Mouse (Mus musculus): ENCODE results near the gene Ppp3ca. TPM values are rescaled to one million over a fixed set of nuclear protein-coding genes. Genes with fewer than 3 reads are reported as not detected.

The Ppp3ca gene
- polyA plus RNA-seq, 1 experiment from 2014 or later, result 85.6 TPM

DNA sequence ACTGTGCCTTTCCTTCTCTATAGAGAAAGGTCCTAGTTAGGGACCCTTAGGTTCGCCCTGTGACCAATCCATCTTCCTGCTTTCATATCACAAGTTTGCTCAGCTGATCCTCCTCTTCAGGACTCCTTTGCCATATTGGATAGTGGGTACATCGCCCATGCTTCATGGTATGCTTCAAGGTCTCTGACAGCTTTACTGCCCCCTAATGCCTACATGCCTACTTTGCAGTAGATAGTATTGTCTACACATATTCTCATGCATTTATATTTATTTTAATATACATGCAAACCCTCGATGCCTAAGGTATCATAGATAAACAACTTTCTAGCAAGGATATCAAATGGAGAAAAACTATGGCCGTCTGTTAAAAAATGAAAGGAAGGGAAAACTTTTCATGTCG, 193.2 kb downstream of the Ppp3ca start:
- Histone ChIP-seq H3K4me2 (no peak overlapping the region), H3K27ac (ENCODE audit: poor library complexity, severe bottlenecking) (no peak overlapping the region), H3K9ac (no peak overlapping the region), H3K9me3 (replicated peaks) (no peaks in the 10 kb centered on the region), H3K4me3 (no peak overlapping the region), H3K36me3 (no peaks in the 10 kb centered on the region), H3K4me1 (replicated peaks) (peaks cover 3% of the 10 kb centered on the region), H3K27me3 (replicated peaks) (no peaks in the 10 kb centered on the region)
- no peak for ATAC-seq (ENCODE audit: insufficient number of reproducible peaks, low FRiP score)
- 84% methylated on average over 5 of the region's 5 CpGs for WGBS

DNA sequence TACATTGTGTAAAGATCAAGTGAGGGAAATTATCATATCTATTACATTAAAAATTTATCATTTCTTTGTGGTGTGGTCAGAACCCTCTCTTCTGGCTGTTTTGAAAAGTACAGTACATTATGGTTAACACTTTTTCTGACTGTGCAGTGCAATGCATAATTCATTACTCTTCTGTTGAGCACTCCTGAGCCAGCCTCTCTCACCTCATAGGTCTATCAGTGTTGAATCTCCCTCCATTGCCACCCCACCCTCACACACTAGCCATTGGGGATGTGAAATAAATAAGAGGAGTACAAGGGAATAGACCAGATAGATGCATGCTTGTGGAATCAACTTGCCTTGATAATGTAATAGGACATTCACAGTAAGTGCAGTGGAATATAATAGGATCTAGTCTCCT, 194.4 kb downstream of the Ppp3ca start:
- Histone ChIP-seq H3K4me3 (no peak overlapping the region), H3K27me3 (replicated peaks) (no peaks in the 10 kb centered on the region), H3K9ac (no peak overlapping the region), H3K4me1 (replicated peaks) (peaks cover 3% of the 10 kb centered on the region), H3K4me2 (no peak overlapping the region), H3K27ac (ENCODE audit: poor library complexity, severe bottlenecking) (no peak overlapping the region), H3K9me3 (replicated peaks) (no peaks in the 10 kb centered on the region), H3K36me3 (no peaks in the 10 kb centered on the region)
- ATAC-seq (ENCODE audit: insufficient number of reproducible peaks, low FRiP score), result no peak

DNA sequence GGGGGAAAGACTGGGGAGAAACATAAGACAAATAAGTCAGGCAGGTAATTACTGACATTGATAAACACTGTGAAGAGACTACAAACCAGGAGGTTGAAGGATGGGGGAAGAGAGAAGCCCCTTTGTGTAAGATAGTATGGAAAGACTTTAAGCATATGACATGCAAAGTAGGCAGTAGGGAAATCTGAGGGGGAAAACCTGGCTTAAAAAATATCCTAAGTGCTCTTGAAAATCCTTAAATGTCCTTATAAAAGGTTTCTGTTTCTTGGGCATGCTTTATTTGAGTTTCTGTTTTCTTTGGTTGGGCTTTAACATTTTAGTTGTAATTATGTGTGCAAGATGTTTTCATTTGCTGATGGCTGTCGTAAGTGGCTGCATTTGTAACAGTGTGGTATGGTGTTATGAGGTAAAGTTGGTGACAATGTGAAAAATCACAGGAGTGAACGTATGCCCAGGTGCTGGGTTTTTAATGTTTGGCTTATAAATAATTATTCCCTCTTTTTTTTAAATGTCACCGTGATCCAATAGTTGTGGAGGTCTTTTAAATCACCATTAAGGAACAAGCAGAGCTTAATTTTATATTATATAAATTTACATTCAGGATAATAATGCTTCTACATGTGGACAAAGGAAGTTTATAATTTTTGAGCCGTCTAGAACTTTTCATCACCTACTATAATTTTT, 195.4 kb downstream of the Ppp3ca start:
- Histone ChIP-seq H3K27me3 (replicated peaks) (no peaks in the 10 kb centered on the region), H3K9ac (no peak overlapping the region), H3K4me2 (no peak overlapping the region), H3K27ac (ENCODE audit: poor library complexity, severe bottlenecking) (no peak overlapping the region), H3K9me3 (replicated peaks) (no peaks in the 10 kb centered on the region), H3K4me1 (replicated peaks) (no peaks in the 10 kb centered on the region), H3K4me3 (no peak overlapping the region), H3K36me3 (no peaks in the 10 kb centered on the region)
- 82% methylated on average over 4 of the region's 4 CpGs for WGBS
- no peak for ATAC-seq (ENCODE audit: insufficient number of reproducible peaks, low FRiP score)

DNA sequence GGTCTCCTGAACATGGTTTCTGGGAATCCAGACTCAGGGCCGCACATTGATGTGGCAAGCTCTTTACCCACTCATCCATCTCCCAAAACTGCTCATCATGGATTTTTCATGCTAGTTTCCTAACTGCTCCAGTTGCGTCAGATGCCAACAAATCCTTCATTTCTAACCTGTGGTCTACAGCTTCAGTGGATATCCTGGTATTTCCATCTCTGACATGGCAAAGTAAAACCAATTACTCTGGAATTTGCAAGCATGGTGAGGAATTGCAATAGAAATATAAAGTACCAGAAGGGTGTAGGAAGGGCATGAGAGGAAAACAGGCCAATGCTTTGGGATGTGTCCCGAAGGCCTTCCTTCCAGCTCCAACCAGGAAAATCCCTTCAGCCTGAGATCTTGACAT, 196.2 kb downstream of the Ppp3ca start:
- WGBS, result 84% methylated on average over 3 of the region's 3 CpGs
- Histone ChIP-seq H3K9ac (no peak overlapping the region), H3K27me3 (replicated peaks) (no peaks in the 10 kb centered on the region), H3K36me3 (no peaks in the 10 kb centered on the region), H3K27ac (ENCODE audit: poor library complexity, severe bottlenecking) (no peak overlapping the region), H3K4me1 (replicated peaks) (peaks cover 6% of the 10 kb centered on the region), H3K4me2 (no peak overlapping the region), H3K9me3 (replicated peaks) (no peaks in the 10 kb centered on the region), H3K4me3 (no peak overlapping the region)
- ATAC-seq (ENCODE audit: insufficient number of reproducible peaks, low FRiP score), result no peak

DNA sequence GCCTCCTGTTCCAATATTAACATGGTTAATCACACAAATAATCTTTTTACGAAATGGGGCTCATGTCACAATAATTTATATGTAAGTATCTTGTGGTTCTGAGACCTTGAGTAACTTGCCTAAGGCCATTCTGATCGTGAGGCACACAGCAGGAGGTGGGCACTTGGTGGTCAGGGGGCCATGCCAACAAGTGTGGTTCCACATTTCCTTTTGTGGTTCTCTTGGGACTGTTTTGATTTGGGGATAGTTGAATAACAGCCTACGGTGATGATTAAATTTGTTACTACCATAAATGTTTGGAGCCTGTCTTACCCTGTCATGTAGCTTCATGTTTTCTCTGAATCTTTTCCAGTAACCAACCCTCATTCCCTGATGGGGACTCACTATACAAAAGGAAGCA, 196.6 kb downstream of the Ppp3ca start:
- WGBS, result 84% methylated on average over 3 of the region's 3 CpGs
- ATAC-seq (ENCODE audit: insufficient number of reproducible peaks, low FRiP score), result no peak
- no peak overlapping the region for H3K9ac ChIP-seq
- H3K4me3 ChIP-seq, result no peak overlapping the region
- no peak overlapping the region for H3K27ac ChIP-seq (ENCODE audit: poor library complexity, severe bottlenecking)
- no peaks in the 10 kb centered on the region for H3K9me3 ChIP-seq (replicated peaks)
- H3K27me3 ChIP-seq (replicated peaks), result no peaks in the 10 kb centered on the region
- H3K4me2 ChIP-seq, result no peak overlapping the region
- peaks cover 10% of the 10 kb centered on the region for H3K4me1 ChIP-seq (replicated peaks)
- no peaks in the 10 kb centered on the region for H3K36me3 ChIP-seq

DNA sequence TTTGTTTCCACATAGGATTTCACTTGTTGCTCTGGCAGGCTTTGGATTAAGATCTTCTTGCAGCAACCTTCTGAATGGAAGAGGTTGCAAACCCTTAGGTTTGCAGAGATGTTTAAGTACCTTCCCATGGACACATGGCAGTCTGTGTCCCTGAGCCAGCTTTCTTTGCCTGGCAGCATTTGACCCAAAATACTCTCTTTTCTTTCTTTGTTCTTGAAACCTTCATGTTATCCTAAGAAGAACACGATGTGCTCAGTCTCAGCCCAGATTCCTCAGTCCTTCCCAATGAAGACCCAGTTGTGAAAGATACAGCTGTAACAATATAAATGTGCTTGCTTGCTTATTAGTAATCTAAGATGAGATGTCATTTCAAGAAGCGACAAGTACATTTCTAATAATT, 197.4 kb downstream of the Ppp3ca start:
- Histone ChIP-seq H3K4me1 (replicated peaks) (peaks cover 17% of the 10 kb centered on the region), H3K27me3 (replicated peaks) (no peaks in the 10 kb centered on the region), H3K36me3 (no peaks in the 10 kb centered on the region), H3K9ac (no peak overlapping the region), H3K9me3 (replicated peaks) (no peaks in the 10 kb centered on the region), H3K4me3 (no peak overlapping the region), H3K4me2 (no peak overlapping the region), H3K27ac (ENCODE audit: poor library complexity, severe bottlenecking) (no peak overlapping the region)
- no peak for ATAC-seq (ENCODE audit: insufficient number of reproducible peaks, low FRiP score)
- WGBS, result 89% methylated on average over 2 of the region's 2 CpGs

DNA sequence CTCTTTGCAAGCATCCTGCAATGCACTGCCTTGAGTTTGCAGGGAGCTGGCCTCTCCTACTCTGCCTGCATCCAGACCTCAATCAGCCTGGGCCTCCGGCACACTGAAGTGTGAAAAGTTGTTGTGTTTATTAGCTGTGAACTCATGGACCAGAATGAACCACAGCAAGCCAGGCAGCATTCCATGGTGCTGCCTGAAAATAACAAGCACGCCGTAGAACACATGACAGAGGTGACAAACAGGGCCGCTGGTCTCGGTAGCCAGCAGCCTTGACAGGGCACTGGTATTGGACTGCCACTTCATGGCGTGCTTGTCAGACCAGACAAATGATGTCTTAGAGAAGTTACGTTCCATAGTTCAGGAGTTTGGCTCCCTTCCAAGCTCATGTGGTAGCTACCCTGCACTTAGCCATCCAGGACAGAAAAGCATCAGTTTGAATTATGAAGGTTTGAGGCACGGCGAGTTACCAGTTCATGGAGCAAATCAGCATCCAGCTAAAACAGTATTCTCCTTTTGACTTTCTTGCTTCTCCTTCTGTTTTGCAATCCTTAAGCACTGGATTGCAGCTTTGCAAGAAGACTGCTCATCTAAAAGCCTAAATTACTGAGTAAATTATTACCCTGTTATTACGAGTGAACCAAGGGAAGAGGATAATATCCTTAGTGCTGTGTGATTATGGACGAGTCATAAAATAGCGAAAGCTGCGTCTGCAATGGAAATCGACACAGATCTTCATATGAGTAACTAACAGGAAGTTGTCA, 202.0 kb downstream of the Ppp3ca start:
- H3K9me3 ChIP-seq (replicated peaks), result no peaks in the 10 kb centered on the region
- no peaks in the 10 kb centered on the region for H3K36me3 ChIP-seq
- WGBS, result 56% methylated on average over 14 of the region's 14 CpGs
- no peak overlapping the region for H3K9ac ChIP-seq
- ATAC-seq (ENCODE audit: insufficient number of reproducible peaks, low FRiP score), result peak; percentile 51; the same call in 1 of the 2 replicates
- H3K4me3 ChIP-seq, result no peak overlapping the region
- no peaks in the 10 kb centered on the region for H3K27me3 ChIP-seq (replicated peaks)
- H3K27ac ChIP-seq (ENCODE audit: poor library complexity, severe bottlenecking), result peak overlapping the region; percentile 42; the same call in 1 of the 2 replicates
- peak overlapping the region; percentile 14; the same call in 1 of the 2 replicates for H3K4me2 ChIP-seq
- H3K4me1 ChIP-seq (replicated peaks), result peaks cover 17% of the 10 kb centered on the region

DNA sequence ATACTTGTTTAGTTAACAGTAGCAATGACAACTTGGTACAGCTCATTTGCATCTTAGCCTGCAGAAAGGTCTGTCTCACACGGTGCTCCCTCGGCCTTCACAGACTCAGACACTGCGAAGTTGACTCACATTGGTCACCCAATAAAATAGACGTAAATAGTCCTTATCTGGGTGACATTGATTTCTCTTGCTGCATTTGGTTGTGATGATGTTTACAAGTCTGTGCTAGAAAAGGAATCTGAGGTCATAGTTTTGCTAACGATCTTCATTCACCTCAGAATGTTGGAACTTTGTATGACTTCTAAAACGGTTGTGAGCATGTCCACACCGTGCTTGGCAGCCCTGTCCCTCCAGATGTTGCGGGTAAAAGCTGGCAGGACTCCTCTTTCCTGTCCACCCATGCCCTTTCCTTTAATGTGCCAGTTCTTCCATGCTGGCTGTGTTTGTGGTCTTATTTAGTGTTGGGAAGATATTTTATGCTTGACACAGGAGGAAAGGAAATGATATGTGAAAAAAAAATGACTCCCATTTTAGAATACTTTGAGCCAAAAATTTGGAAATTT, 202.7 kb downstream of the Ppp3ca start:
- no peak for ATAC-seq (ENCODE audit: insufficient number of reproducible peaks, low FRiP score)
- Histone ChIP-seq H3K9me3 (replicated peaks) (no peaks in the 10 kb centered on the region), H3K27me3 (replicated peaks) (no peaks in the 10 kb centered on the region)

DNA sequence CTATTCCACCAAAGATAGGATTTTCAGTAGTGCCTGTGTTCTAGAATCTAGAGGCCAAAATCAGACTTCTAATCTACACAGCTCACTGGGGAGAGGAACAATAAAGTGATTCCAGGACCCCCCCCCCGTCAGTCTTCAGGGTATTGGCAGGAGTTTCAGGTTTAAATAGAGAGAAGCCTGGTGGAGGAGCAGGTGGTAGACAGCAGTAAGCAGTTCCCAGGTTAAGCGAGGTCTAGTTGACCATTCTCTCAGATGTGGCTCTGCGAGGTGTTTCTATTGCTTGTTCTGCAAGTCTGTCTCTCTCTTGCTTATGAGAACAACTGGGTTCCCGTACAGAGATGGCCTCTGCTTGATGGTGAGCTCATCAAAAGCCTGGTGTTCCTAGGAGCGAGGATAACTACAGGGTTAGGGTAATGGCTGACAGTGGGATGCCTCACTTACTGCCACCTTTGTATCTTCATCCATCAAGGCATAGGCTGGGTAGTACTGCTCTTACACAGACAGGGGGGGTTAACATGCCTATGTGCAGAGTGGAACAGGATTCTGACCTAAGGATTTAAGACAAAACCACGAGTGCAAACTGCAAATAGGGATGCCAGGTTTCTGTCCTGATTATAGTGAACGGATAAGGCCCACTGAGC, 204.0 kb downstream of the Ppp3ca start:
- Histone ChIP-seq H3K27me3 (replicated peaks) (no peaks in the 10 kb centered on the region), H3K27ac (ENCODE audit: poor library complexity, severe bottlenecking) (no peak overlapping the region), H3K4me2 (no peak overlapping the region), H3K9ac (no peak overlapping the region), H3K9me3 (replicated peaks) (no peaks in the 10 kb centered on the region), H3K4me3 (no peak overlapping the region), H3K4me1 (replicated peaks) (peaks cover 17% of the 10 kb centered on the region), H3K36me3 (peaks cover 6% of the 10 kb centered on the region; the same call in 1 of the 2 replicates)
- 83% methylated on average over 7 of the region's 7 CpGs for WGBS
- no peak for ATAC-seq (ENCODE audit: insufficient number of reproducible peaks, low FRiP score)

More for the DNA sequence above, 202.7 kb downstream of the Ppp3ca start:
- Histone ChIP-seq H3K36me3 (peaks cover 2% of the 10 kb centered on the region; the same call in 1 of the 2 replicates), H3K9ac (no peak overlapping the region), H3K4me1 (replicated peaks) (peaks cover 17% of the 10 kb centered on the region), H3K4me3 (no peak overlapping the region), H3K27ac (ENCODE audit: poor library complexity, severe bottlenecking) (no peak overlapping the region), H3K4me2 (no peak overlapping the region)
- 78% methylated on average over 8 of the region's 8 CpGs for WGBS

DNA sequence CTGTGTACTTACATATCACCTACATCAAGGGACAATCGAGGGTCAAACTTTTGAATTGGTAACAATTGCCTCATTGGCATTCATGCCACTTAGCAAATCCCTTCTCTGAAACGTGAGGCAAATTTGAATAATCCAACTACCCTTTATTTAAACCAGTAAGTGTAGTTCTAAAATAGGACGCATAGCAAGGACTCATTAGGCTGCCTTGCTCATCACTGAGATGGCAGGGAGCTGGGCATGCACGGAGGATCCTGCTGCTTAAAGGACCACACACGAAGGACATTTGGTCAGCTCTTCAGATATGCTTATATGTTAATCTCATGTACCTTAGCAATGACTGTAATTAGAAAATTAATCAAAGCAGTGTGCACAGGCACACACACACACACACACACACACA, 204.6 kb downstream of the Ppp3ca start:
- no peak for ATAC-seq (ENCODE audit: insufficient number of reproducible peaks, low FRiP score)
- 74% methylated on average over 5 of the region's 5 CpGs for WGBS
- no peaks in the 10 kb centered on the region for H3K27me3 ChIP-seq (replicated peaks)

DNA sequence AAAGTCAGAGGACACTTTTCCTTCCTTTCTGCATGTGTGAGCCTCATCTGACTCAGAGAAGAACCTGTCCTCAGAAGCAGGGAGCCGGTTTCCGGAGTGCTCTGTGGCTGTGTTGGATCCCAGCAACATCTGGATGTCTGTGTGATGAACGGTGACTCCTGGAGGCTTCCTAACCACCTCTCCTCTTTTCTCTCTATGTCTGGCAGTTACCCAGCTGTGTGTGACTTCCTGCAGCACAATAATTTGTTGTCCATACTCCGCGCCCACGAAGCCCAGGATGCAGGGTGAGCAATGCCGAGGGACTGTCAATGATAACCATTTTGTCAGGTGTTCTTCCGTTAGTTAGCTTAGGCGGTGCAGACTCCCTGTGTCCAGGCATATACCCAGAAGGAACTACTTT, 217.8 kb downstream of the Ppp3ca start:
- peaks cover 5% of the 10 kb centered on the region; the same call in 1 of the 2 replicates for H3K4me1 ChIP-seq (replicated peaks)
- no peak overlapping the region for H3K27ac ChIP-seq (ENCODE audit: poor library complexity, severe bottlenecking)
- H3K4me2 ChIP-seq, result no peak overlapping the region
- peaks cover 11% of the 10 kb centered on the region for H3K36me3 ChIP-seq
- no peak overlapping the region for H3K4me3 ChIP-seq
- WGBS, result 91% methylated on average over 9 of the region's 9 CpGs
- ATAC-seq (ENCODE audit: insufficient number of reproducible peaks, low FRiP score), result no peak
- no peaks in the 10 kb centered on the region for H3K27me3 ChIP-seq (replicated peaks)
- H3K9me3 ChIP-seq (replicated peaks), result no peaks in the 10 kb centered on the region
- H3K9ac ChIP-seq, result no peak overlapping the region

More for the DNA sequence above, 204.6 kb downstream of the Ppp3ca start:
- Histone ChIP-seq H3K9ac (no peak overlapping the region), H3K27ac (ENCODE audit: poor library complexity, severe bottlenecking) (no peak overlapping the region), H3K36me3 (peaks cover 6% of the 10 kb centered on the region; the same call in 1 of the 2 replicates), H3K4me2 (no peak overlapping the region), H3K9me3 (replicated peaks) (no peaks in the 10 kb centered on the region), H3K4me3 (no peak overlapping the region), H3K4me1 (replicated peaks) (peaks cover 17% of the 10 kb centered on the region)
